Mouse (Mus musculus): ENCODE results near the gene Ccdc174.
"Not testable (repeated sequence)": the region's sequence is repeated elsewhere in the genome, so short reads cannot be mapped to it uniquely, and the experiment has no call there.

Gene Ccdc174

DNA sequence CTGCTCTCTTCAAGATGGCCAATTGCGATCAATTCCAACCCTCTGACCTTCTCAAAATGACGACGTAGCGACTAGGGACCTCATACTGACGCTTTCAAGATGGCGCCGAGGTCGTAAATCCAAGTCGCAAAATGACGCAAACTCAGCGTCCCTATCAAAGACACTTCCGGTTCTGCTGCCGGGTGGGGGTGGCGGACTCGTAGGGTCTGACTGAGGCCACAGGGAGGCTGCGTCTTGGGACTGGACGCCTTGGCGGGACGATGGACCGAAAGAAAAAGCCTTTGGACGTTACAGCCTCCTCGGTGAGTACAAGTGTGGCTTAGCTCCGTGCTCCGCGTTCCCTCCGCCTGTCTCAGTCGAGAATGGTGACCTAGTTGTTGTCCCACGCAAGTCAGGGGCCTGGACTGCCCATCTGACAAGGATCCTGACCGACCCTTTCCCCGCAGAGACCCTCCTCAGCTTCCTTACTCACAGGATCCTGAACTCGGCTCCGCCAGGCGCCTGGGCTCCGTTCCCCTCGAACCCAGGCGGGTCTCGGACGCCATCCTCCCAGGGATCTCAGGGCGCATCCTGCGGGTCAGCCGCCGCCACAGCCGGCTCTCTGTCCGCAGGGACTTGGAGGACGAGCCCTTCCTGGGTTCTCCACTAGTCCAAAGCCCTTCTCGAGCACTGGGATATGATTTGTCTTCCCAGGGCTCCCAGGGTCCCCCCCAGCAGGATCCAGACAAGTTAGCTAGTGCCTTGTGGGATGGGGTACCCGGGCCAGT lies at the start of gene Ccdc174:
TSS of gene Ccdc174 (plus strand) at position 169 of the 767 bp plus-strand sequence.
- peak; percentile 94 for DNase-seq

DNA sequence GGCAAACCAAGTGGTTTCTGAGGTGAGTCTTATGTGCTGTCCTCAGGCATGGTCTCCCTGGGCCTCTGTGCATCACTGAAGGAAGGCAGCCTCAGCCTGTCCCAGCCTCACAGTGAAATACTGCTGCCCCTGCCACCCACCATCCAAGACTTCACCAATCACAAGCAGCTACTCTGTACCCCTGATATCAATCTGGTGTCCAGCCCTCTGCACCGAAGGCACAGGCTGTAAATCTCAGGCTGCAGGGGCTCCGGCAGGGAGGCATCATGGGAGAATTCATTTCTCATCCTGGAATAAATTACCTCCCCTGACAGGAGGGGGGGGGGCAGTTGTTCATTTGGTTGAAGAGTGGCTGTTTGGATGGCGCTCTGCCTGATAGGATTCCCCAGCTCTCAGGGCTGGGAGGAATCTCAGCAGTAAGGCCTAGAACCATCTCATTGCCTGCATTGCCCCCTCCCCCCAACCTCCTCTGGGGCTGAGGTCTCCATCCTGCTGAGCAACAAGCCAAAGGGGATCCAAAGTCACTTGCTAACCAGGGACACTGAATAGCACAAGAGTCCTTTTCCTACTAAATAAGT lies 44.9 kb upstream of the Ccdc174 start:
- DNase-seq, result no peak

- peak; percentile 53 for DNase-seq
These were observed 38.6 kb upstream of the Ccdc174 start for GRCm38 (mm10) chr6:91839010-91839871.

GRCm38 (mm10) chr6:91842897-91843627 lies 34.8 kb upstream of the Ccdc174 start:
- no peak for DNase-seq

DNA sequence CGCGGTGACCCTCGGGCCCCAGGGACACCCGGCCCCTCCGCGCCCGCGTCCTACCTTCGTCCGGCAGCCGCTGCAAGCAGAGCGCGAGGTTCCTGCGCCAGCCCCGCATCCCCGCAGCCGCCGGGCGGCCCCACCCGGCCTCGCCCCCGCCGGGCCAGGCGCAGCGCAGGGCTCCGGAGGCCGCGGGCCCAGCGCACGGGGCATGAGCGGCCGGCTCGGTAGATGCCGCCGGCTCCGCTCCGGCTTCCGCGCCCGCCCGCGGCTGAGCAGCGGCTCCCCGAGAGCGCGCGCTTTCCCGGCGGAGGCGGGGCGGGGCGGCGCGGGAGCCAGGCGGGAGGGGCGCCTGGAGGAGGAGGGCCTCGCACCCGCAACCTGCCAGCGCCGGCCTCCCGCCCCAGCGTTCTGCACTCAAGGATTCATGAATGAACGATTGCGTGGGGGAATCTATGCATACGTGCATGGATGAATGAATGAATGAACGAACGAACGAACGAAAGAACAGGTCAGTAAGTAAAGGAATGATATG lies 34.2 kb upstream of the Ccdc174 start:
- DNase-seq, result no peak

DNA sequence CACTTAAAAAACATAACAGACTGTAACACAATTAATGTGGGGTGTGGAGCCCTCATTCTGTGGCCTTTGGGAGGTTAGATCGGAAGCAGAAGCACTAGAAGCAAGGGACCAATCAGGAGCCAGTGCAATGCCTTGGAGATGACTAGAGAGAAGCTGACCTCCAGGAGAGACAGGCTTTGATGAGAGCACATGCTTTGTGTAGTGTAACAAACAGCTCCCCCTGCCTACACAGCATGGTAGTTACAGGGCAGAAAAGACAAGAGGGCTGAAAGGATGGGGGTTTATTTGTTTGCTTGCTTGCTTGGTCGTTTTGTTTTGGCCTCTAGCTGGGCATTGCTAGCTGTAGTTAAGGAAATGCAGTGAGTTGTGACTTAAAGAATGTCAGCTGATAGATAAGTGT lies 25.3 kb upstream of the Ccdc174 start:
- peak; percentile 40 for DNase-seq

DNA sequence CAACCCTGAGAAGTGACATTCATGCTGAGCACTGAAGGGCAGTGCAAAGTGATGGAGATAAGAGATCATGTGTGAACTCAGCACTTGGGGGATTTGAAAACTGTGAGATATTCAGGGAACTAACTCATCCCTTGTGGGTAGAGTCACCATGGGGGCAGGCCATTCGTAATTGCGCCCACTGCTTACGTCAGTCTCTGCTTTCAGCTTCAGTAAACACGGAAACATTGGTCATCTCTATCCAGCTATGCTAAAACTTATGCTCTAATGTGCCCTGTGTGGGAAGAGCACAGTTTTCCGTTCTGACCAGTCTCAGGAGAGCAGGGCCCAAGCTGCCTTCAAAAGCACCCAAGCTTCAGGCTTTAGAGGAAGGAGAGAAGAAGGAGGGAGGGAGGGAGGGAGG lies 19.5 kb upstream of the Ccdc174 start:
- no peak for DNase-seq

DNA sequence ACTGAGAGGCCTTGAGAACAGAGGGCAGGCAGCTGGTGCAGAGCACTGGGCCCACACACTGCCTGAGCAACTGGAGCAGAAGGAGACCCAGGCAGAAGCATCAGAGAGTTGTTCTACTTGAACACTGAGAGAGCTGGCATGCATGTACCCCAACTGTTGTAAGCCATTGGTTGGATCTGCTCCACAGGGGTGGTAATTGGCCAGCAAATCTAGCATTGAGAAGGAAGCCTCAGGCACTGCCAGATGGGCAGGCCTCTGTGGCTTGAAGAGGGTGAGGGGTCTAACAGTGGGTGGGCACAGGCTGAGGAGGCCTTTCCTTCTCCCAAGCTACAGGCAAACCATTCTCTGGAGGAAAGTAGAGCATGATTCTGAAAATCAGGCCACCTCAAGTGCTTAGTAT lies 15.0 kb upstream of the Ccdc174 start:
- DNase-seq, result no peak

GRCm38 (mm10) chr6:91864595-91864994 lies 13.3 kb upstream of the Ccdc174 start:
- no peak for DNase-seq

DNA sequence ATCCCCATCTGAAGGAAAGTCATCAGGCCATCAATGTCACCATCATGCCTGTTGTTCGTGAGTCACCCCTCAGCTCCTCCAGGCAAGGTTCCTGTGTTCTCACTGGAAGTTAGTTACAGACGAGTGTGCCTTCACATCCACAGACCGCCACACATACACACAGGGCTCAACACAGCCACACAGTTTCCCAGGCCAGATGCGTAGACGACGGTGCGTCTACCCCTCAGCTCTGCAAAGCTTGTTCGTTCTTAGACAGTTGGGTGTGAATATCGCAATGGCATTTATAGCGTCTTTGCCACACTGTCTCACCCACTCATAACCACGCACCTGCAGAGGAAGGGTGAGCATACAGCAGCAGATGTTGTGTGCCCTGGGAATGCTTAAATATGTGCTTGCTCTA lies 12.3 kb upstream of the Ccdc174 start:
- no peak for DNase-seq

GRCm38 (mm10) chr6:91868091-91868490 lies 9.8 kb upstream of the Ccdc174 start:
- no peak for DNase-seq

DNA sequence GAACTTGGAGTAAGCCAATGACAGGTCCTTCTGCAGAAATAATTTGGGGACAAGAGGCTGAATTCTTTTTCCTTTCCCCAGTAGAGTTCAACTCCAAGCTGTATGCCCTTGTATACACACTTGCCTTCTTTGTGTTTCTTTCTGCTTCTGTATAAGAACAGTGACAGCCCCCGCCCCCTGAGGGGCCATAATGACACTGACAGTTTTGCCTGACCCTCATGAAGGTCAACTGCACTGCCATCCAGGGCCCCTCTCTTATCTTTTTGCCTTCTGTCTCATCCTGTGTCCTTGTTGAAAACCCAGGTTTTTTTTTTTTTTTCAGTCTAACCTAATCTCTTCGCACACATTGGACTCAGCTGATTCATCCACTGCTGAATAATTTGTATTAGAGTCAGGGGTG lies 5.1 kb upstream of the Ccdc174 start:
- DNase-seq, result no peak

GRCm38 (mm10) chr6:91883859-91884258 lies 6.0 kb downstream of the Ccdc174 start:
- no peak for DNase-seq

- DNase-seq, result no peak
These were observed 11.5 kb downstream of the Ccdc174 start for GRCm38 (mm10) chr6:91889255-91889906.

- no peak for DNase-seq
These were observed 12.8 kb downstream of the Ccdc174 start for GRCm38 (mm10) chr6:91890615-91891014.

- DNase-seq, result no peak
These were observed 13.9 kb downstream of the Ccdc174 start for GRCm38 (mm10) chr6:91891776-91892175.

DNA sequence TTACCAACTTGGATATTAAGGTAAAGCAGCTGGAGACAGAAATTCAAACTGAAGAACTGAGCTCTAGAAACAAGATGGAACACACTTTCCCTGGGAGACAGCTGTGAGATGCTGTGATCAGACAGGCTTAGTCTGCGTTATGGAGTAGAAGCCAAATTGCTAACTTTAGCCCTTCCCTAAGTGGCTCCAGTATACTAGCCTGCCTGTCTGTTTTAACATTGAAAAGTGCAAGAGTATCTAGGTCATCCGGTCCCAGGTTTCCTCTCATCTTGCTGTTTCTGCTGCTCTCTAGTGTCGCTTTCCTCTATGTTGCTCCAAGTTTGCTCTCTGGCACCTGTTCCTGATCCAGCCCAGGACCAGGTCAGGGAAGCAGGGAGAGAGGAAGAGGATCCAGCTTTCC lies 18.9 kb downstream of the Ccdc174 start:
- DNase-seq, result no peak

DNA sequence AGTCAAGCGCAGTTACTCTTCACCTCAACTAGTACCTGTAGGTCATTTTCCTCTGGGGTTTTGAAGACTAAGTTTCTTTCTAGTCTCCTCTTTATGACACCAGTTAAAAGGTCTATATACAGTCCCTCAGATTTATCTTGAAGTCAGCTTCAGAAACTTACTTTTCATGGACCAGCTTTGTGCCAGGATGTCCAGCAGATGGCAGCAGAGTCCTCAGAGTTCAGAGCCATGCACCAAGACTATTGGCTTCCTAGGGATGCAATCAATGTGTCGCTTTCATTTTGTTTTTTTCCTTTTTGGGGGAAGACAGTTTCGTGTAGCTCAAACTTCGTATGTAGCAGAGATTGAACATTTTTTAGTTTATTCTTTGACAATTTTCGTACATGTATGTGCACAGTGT lies 23.7 kb downstream of the Ccdc174 start:
- peak; percentile 72 for DNase-seq

- not testable (repeated sequence) for DNase-seq
These were observed 24.7 kb downstream of the Ccdc174 start, which contains the start of gene 4930590J08Rik for GRCm38 (mm10) chr6:91902509-91902908. TSS of gene 4930590J08Rik (plus strand) at chr6:91902809.

GRCm38 (mm10) chr6:91914011-91914410 lies 36.2 kb downstream of the Ccdc174 start:
- DNase-seq, result no peak

- DNase-seq, result no peak
These were observed 39.4 kb downstream of the Ccdc174 start for GRCm38 (mm10) chr6:91917286-91917685.

DNA sequence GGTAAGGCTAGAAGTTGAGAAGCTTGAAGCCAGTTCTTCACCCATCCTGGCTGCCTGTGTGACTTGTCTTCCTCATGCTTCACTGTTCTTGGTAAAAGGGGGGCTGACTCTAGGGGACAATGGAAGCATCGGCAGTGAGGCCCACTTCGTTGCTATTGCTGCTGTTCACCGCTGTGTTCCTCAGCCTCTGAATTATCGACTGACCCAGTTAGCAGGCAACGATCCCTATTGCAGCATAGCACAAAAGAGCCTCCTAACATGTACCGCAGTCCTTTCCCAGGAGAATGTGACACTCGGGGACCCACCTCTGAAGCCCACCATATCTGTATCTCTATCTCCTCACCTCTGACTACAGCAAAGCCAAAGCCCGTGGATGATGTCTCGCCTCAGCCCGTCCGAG lies 39.9 kb downstream of the Ccdc174 start:
- no peak for DNase-seq

Measured in kidney, adult 18-20 months (tissue).